30 mouse cellular contexts compared by ENCODE assay signal in genomic region chr5:5365285-5366076, GRCm38 (mm10). TPM values are rescaled to one million over a fixed set of nuclear protein-coding genes. Genes with fewer than 3 reads are reported as not detected.
DNase-seq lines count a peak whose midpoint lies in the region; ATAC-seq and TF ChIP-seq lines count a peak whose summit lies in the region.
"Had no signal": no experiment of that assay in that cellular context is flagged by ENCODE, and none has a peak within 500 bp of the region (broad histone marks: within the 10 kb centered on the region; RNA-seq: fewer than 3 reads in every experiment).

No protein-coding gene starts in this region.

- no peak for ATAC-seq in lung, postnatal 0 days
- no peak for ATAC-seq in hindbrain, embryonic 12.5 days (ENCODE audit: low FRiP score)
- ATAC-seq: CD4-positive, CD25-positive, alpha-beta regulatory T cell, adult 4 months; forebrain, postnatal 0 days; intestine, postnatal 0 days; liver, embryonic 12.5 days; liver, postnatal 0 days; midbrain, embryonic 15.5 days had no signal

- H3K27me3 ChIP-seq in lung, postnatal 0 days (replicated peaks; ENCODE audit: insufficient read depth, low read length): no peaks in the 10 kb centered on the region
- H3K27me3 ChIP-seq in hindbrain, embryonic 12.5 days: no peaks in the 10 kb centered on the region
- H3K27me3 ChIP-seq: embryonic facial prominence, embryonic 15.5 days; forebrain, embryonic 12.5 days; liver, embryonic 12.5 days; midbrain, embryonic 15.5 days; neural tube, embryonic 12.5 days had no signal

- H3K4me1 ChIP-seq in lung, postnatal 0 days (ENCODE audit: insufficient read depth, low read depth, low read length): peaks cover 9% of the 10 kb centered on the region
- no peaks in the 10 kb centered on the region for H3K4me1 ChIP-seq in hindbrain, embryonic 12.5 days
- H3K4me1 ChIP-seq: embryonic facial prominence, embryonic 15.5 days; forebrain, embryonic 12.5 days; neural tube, embryonic 12.5 days had no signal

- H3K9ac ChIP-seq in lung, postnatal 0 days (replicated peaks; ENCODE audit: low read depth): no peak overlapping the region
- no peak overlapping the region for H3K9ac ChIP-seq in hindbrain, embryonic 12.5 days
- H3K9ac ChIP-seq: embryonic facial prominence, embryonic 15.5 days; forebrain, embryonic 12.5 days; forebrain, postnatal 0 days; hindbrain, embryonic 14.5 days; liver, embryonic 12.5 days; liver, postnatal 0 days; midbrain, embryonic 15.5 days; neural tube, embryonic 12.5 days had no signal

- peak; percentile 30 for DNase-seq in kidney, adult 9 months
- DNase-seq in kidney, postnatal 14 days: no peak
- DNase-seq in lung, postnatal 0 days (ENCODE audit: low spot score): peak; percentile 52
- DNase-seq in lung, postnatal 4 days: no peak
- peak; percentile 64 for DNase-seq in adipocyte (ENCODE audit: low spot score)
- DNase-seq in cerebellum, postnatal 36 days: no peak
- DNase-seq: adrenal gland, adult 2 months; adrenal gland, postnatal 36 days; cerebellum, adult 18-20 months; cerebellum, postnatal 10 days; forebrain, postnatal 0 days; gastrocnemius, postnatal 10 days; heart, postnatal 4 days; layer of hippocampus, postnatal 36 days; left cerebral cortex, postnatal 4 days; liver, postnatal 0 days; right cerebral cortex, adult 18-20 months; right cerebral cortex, postnatal 4 days; thymus, adult 2 months; thymus, postnatal 36 days had no signal

- no peak overlapping the region for H3K4me3 ChIP-seq in lung, postnatal 0 days (ENCODE audit: low read depth, low read length)
- H3K4me3 ChIP-seq in hindbrain, embryonic 12.5 days: no peak overlapping the region
- H3K4me3 ChIP-seq: embryonic facial prominence, embryonic 15.5 days; forebrain, embryonic 12.5 days; liver, embryonic 12.5 days; midbrain, embryonic 15.5 days; neural tube, embryonic 12.5 days had no signal

- H3K4me2 ChIP-seq in lung, postnatal 0 days (replicated peaks; ENCODE audit: low read depth, low read length): no peak overlapping the region
- H3K4me2 ChIP-seq in hindbrain, embryonic 12.5 days (replicated peaks): no peak overlapping the region
- H3K4me2 ChIP-seq: embryonic facial prominence, embryonic 15.5 days; forebrain, embryonic 12.5 days; heart, embryonic 11.5 days; hindbrain, embryonic 14.5 days; liver, embryonic 12.5 days; midbrain, embryonic 15.5 days; neural tube, embryonic 12.5 days had no signal

- H3K27ac ChIP-seq in lung, postnatal 0 days (ENCODE audit: low read length): no peak overlapping the region
- H3K27ac ChIP-seq in hindbrain, embryonic 12.5 days: no peak overlapping the region
- H3K27ac ChIP-seq: embryonic facial prominence, embryonic 15.5 days; forebrain, embryonic 12.5 days; hindbrain, embryonic 14.5 days; liver, embryonic 12.5 days; midbrain, embryonic 15.5 days; neural tube, embryonic 12.5 days had no signal

- H3K9me3 ChIP-seq in lung, postnatal 0 days (ENCODE audit: low read length): no peaks in the 10 kb centered on the region
- 0 out of 2 replicates have a peak, but pooled peaks cover 3% of the 10 kb centered on the region for H3K9me3 ChIP-seq in hindbrain, embryonic 12.5 days (replicated peaks)
- H3K9me3 ChIP-seq: embryonic facial prominence, embryonic 15.5 days; forebrain, embryonic 12.5 days; liver, embryonic 12.5 days; midbrain, embryonic 15.5 days; neural tube, embryonic 12.5 days had no signal

- no peak for TF ChIP-seq CTCF in lung, postnatal 0 days (IDR thresholded peaks at IDR 0.05)

- no peaks in the 10 kb centered on the region for H3K36me3 ChIP-seq in lung, postnatal 0 days (ENCODE audit: insufficient read depth, low read length)
- H3K36me3 ChIP-seq in hindbrain, embryonic 12.5 days: peaks cover 8% of the 10 kb centered on the region; the same call in 1 of the 2 replicates
- H3K36me3 ChIP-seq: liver, embryonic 12.5 days; midbrain, embryonic 15.5 days; neural tube, embryonic 12.5 days had no signal

- WGBS in lung, postnatal 0 days: 68% methylated on average over 14 of the region's 14 CpGs
- 84% methylated on average over 14 of the region's 14 CpGs for WGBS in hindbrain, embryonic 12.5 days

- TF ChIP-seq EP300 in lung, postnatal 0 days (IDR thresholded peaks at IDR 0.05): no peak

RNA-seq across cellular contexts. Expression of gene Cdk14, which starts 54.6 kb away (rescaled TPM):
- 19.7 and 32.7 TPM in 2 replicates for polyA plus RNA-seq in lung, postnatal 0 days (2015; fragmentation: Nextera tagmentation; extraction: Ambion mirVana)
- polyA plus RNA-seq in hindbrain, embryonic 12.5 days (2016; fragmentation: Nextera tagmentation; extraction: Ambion mirVana): 43.8 and 46.3 TPM in 2 replicates

Comparison
In these comparisons a context has a peak if more than half of its experiments do, and no peak if none do; other contexts are left out.
1. DNase-seq: peak in kidney, adult 9 months (single experiment), lung, postnatal 0 days (single experiment) and adipocyte (single experiment); none in kidney, postnatal 14 days (single experiment), lung, postnatal 4 days (0 of 2) and cerebellum, postnatal 36 days (0 of 2).